Mouse (Mus musculus) left cerebral cortex, postnatal 14 days (tissue): Measurements from ENCODE around the gene Banf2. TPM values are rescaled to one million over a fixed set of nuclear protein-coding genes. Genes with fewer than 3 reads are reported as not detected.

Experiments used
- DNase-seq, 2 experiments: peaks; one replicate each; pipeline ENCODE4 v3.0.0; 2021 to 2022; ENCODE audit warnings: low spot score in 2 of 2, mixed read lengths in 1 of 2
- intact Hi-C: fragments of 180-260 bp; cut with DNase I; formaldehyde crosslinking; loops from one replicate; pipeline ENCODE4 v1.15.1; 2025
- total RNA-seq, 2 experiments: library from RNA; stranded (reverse); gene quantifications; 2 replicates each; pipeline ENCODE4 v1.2.3; 2021

Gene Banf2
- total RNA-seq, 2 experiments from 2014 or later = not detected

GRCm38 (mm10) chr2:144078897-144079296, 46.0 kb downstream of the Banf2 start:
- no peak for DNase-seq
- intact Hi-C loops = no loop called here

- intact Hi-C loops = no loop called here
- DNase-seq = no peak
Measured at GRCm38 (mm10) chr2:144086183-144086847, 53.5 kb downstream of the Banf2 start.

GRCm38 (mm10) chr2:144087899-144088584, 55.2 kb downstream of the Banf2 start:
- intact Hi-C loops = no loop called here
- no peak for DNase-seq

DNA sequence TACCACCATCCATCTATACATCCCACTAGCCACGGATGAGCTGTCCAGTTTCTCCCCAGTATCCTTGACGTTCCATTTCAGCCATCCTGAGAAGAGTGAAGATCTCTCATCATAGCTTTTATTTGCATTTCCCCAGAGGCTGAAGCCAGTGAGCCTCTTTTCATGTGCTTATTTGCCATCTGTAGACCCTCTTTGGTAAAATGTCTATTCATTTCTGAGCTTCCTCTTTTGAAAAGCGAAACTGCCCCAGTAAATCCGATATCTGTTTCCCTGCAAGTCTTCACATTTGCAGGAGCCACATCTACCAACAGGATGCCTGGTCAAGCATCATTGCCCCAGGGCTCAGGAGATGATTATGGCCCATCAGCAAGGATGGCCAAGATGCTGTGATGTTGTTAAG, 59.9 kb downstream of the Banf2 start:
- intact Hi-C loops = no loop called here
- no peak for DNase-seq

DNA sequence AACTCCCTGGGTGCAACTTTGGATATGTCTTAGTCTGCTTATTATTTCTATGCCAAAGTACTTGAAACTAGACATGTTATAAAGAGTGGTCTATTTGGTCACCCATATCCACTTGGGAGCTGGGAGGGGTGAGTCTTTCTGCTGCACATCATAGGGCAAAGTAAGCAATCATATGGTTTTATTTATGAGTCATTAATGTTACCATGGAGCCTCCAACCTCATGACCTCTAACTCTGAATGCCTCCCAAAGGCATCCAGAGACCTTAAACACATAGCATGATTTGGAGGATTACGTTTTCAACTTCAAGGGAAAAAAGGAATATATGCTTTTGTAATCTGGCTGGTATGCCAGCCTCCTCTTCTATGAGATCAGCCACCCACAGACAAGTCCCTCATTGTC, 61.9 kb downstream of the Banf2 start:
- intact Hi-C loops = no loop called here
- DNase-seq = no peak

GRCm38 (mm10) chr2:144101463-144101961, 68.7 kb downstream of the Banf2 start:
- DNase-seq = no peak
- intact Hi-C loops = no loop called here

GRCm38 (mm10) chr2:144107374-144107773, 74.5 kb downstream of the Banf2 start:
- no peak for DNase-seq
- intact Hi-C loops = no loop called here

DNA sequence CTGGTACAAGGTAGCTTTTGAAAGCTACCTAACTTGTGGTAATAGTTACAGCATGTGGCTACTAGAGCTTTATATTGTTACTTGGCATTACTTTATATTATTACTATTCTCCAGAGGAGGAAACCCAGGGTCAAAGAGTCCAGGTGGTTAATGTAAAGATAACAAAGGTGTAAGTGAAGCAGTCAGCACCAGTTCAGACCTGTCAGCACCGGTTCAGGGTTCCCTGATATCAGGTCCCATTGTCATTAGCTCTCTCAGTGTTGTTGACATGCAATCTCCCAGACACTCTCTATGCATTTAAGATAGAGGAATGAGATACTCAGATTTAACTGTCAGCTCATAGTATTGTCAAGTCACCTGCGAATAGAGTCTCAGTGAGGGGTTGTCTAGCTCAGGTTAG, 75.0 kb downstream of the Banf2 start:
- intact Hi-C loops = no loop called here
- DNase-seq = no peak

- DNase-seq = no peak
- intact Hi-C loops = no loop called here
Measured at GRCm38 (mm10) chr2:144108376-144108775, 75.5 kb downstream of the Banf2 start.

- intact Hi-C loops = no loop called here
- DNase-seq = no peak
Measured at GRCm38 (mm10) chr2:144111966-144112365, 79.1 kb downstream of the Banf2 start.

DNA sequence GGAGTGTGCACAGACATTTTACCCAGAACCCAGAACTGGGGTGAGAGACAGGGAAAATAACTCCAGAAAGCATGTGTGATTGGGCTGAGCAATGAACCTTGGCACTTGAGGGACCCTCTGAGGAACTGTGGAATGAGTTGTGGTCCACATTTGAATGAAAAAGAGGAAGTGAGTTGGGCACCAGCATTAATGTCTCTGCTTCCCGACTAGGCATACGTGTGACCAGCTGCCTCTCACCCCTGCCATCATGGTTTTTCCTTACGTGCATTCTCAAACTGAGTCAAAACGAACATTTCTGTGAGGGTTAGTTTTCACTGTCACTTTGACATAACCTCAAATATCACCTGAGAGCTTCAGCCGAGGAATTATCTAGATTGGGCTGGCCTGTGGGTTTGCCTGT, 79.8 kb downstream of the Banf2 start:
- DNase-seq = no peak
- intact Hi-C loops = no loop called here

- DNase-seq = no peak
- intact Hi-C loops = no loop called here
Measured at GRCm38 (mm10) chr2:144118061-144118460, 85.2 kb downstream of the Banf2 start.

DNA sequence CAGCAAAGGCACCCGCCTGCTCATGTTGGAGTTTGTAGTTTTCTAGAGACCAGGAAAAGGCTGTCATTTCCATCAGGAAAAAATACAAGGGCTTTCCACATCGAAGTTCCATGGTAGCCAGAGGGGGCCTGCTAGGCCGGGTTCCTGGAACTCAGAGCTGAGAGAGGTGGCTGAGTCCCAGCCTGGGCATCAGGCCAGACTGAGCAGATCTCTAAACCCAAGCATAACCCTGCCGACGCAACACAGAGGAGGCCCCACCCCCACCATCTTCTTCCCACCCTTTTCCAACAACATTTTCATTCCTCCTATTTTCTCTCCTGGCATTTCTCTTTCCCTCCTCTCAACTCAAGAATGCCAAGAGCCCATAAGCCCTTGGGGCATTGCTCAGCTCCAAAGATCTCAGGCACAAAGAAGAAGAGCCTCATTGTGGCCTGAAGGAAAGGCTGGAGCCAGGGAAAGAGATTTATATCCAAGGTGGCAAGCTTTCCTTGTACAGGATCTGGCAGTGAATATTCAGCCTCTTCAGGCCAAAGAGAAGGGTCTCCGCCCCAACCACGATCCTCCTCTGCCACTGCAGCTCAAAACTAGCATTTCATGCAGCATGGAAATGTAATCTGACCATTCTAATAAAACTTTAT, 87.4 kb downstream of the Banf2 start:
- DNase-seq = peak in 1 of 2 experiments; percentile 24
- intact Hi-C loops = no loop called here

GRCm38 (mm10) chr2:144122068-144122467, 89.2 kb downstream of the Banf2 start:
- intact Hi-C loops = no loop called here
- no peak for DNase-seq

Other genes with a start within 250 kb of the Banf2 start
- gene Bfsp1, start 169.9 kb upstream of the Banf2 start, total RNA-seq = 1 to 10 TPM; 1.4 to 1.8 TPM
- gene Dstn, start 117.7 kb upstream of the Banf2 start, total RNA-seq = 100 to 1,000 TPM; 213 to 219 TPM
- 10 to 100 TPM; 74.5 to 76.6 TPM for gene Rrbp1, start 21.8 kb upstream of the Banf2 start, total RNA-seq
- gene Mgme1, start 237.6 kb downstream of the Banf2 start, total RNA-seq = 1 to 10 TPM; 3.2 to 3.4 TPM
- 10 to 100 TPM; 64.4 to 67.4 TPM for gene Snx5, start 237.8 kb downstream of the Banf2 start, total RNA-seq